Mouse (Mus musculus) hematopoietic stem cell, adult 5-6 weeks (primary cell): ENCODE data around the gene Xrn2. TPM values are rescaled to one million over a fixed set of nuclear protein-coding genes. Genes with fewer than 3 reads are reported as not detected.
A peak's percentile ranks its signal among the peaks of the same experiment; 100 is the strongest.

Experiments used
- ATAC-seq, 2 experiments: fragments of 125-278 bp in 1 of 2; replicated peaks in 1 of 2; 2 replicates each; pipeline ENCODE4 v1.8.0; 2016 to 2017; ENCODE audit warnings: inconsistent platforms in 2 of 2, mild to moderate bottlenecking in 2 of 2, moderate number of reproducible peaks in 2 of 2, low read depth in 1 of 2, moderate TSS enrichment in 1 of 2; ENCODE audit not compliant: low FRiP score in 2 of 2, poor library complexity in 2 of 2, severe bottlenecking in 2 of 2, insufficient read depth in 1 of 2, low TSS enrichment in 1 of 2
- total RNA-seq: library from RNA; stranded (forward); fragments of 172-1452, 232-1000 nt; gene quantifications from 2 replicates; pipeline ENCODE4 v1.2.3, GENCODE M21; 2017

The Xrn2 gene
- 178 and 214 TPM in 2 replicates for total RNA-seq

DNA sequence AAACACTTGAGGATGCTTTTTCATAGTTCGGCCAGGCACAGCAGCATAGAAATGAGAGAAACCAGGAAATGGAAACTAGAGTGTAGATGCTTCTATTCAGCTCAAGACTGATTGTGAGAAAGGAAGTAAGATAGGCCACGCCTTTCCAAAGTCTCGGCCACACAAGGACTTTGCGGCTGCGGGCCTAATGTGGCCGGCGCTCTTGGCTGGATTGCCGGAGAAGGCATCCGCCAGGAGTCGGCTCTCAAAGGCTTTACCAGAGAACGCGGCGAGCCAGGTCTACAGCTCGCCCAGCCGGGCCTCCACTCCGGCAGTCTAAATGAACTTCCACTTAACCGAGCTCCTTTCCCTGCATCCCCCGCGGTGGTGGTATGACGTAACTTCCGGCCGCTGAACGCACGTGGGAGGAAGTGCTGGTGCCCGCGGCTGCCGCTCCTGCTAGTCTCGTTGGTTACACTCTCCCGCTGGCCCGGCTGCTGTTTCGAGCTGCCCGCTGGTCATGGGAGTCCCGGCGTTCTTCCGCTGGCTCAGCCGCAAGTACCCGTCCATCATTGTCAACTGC is at the start of gene Xrn2:
Xrn2 (plus strand) TSS at position 374 of the 562 bp plus-strand sequence.
- ATAC-seq, result peak; percentile 84 to 88

GRCm38 (mm10) chr2:146975024-146975423 is 37.8 kb upstream of the Xrn2 start:
- ATAC-seq, result no peak

GRCm38 (mm10) chr2:146975453-146976028 is 37.3 kb upstream of the Xrn2 start:
- 0 out of 4 replicates have a peak, but pooled peaks of 1 of the 2 experiments have one; percentile 14 for ATAC-seq

GRCm38 (mm10) chr2:146982786-146983185 is 30.0 kb upstream of the Xrn2 start:
- no peak for ATAC-seq

DNA sequence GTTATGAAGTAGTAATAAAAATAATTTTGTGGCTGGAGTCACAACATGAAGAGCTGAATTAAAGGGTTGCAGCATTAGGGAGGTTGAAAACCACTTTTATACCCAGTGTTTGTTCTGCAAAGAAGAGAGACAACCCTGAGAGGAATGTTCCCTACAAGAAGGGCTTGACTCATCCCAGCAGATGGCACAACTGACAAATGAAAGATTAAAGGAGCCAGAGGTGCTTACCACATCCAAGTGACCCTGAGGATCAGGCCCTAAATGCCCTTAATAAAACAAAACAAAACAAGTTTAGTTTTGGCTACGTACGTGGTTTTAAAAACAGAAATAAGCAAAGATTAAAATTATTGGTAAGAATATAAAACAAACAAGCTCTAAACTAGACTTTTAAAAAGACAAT is 28.0 kb upstream of the Xrn2 start:
- no peak for ATAC-seq

DNA sequence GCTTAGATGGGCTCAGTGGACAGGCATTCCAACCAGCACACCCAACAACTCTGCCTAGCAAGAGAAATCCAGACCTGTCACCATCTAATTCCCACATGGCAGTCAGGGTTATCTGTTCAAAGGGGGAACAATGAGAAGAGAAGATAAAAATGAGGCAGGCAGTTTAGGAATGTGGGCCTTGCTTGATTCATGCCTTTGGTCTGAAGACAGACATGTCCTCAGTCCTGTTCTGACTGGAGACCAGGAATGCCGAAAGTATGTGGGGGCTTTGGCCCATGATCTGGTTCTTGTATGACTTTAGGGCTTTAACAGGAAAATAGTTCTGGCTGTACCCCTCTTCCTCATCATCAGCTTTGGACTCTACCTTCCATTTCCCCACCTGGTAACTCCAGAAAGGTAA is 27.0 kb upstream of the Xrn2 start:
- no peak for ATAC-seq

DNA sequence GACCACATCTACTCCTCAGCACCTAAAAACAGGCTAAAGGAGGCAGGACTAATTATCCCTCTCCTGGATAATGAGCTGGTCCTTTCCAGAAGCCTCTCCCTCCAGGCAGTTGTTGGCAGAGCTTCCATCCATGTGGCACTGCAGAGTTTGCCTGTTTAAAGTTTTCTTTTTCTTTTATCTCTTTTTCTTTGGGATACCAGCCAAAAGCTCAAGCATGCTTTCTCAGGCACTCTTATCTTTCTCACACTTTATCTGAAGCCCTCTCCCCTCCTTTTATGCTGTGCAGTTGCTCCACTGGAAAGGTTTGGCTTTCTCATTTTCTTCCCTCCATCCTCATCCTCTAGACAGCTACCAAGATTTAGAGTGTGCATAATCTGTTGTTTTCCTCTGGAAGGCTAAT is 26.4 kb upstream of the Xrn2 start:
- ATAC-seq, result no peak

DNA sequence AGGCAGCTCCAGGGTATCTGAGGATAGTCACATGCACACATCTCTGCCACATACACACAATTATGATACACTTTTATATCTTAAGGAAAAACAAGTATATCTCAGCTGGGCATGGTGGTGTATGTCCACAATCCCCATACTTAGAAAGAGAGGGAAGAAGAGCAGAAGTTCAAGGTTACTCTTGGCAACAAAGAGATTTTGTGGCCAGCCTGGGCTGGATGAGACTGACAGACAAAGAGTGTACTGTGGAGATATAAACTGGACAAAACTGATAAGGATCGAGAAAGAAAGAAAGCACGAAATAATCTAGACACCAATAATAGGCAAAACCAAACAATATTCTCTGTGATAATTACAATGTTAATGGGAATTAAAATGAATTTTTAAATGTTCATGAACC is 5.5 kb upstream of the Xrn2 start:
- no peak for ATAC-seq

GRCm38 (mm10) chr2:147009084-147009483 is 3.7 kb upstream of the Xrn2 start:
- no peak for ATAC-seq

DNA sequence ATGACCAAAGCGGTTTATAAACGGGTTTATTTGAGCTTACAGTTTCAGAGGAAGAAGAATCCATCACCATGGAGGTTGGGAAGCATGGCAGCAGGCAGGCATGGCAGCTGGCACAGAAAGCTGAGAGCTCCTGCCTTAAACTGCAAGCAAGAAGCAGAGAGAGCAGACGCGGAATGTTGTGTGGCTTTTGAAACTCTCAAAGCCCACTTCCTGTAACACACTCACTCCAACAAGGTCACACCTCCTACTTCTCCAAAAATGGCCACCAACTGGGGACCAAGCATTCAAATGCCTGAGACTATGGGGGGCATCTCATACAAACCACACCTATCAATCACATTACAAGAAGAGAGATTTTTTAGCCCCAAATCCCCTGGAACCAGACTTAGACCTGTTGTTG is 2.7 kb upstream of the Xrn2 start:
- ATAC-seq, result no peak

GRCm38 (mm10) chr2:147010952-147011351 is 1.8 kb upstream of the Xrn2 start:
- ATAC-seq, result no peak

DNA sequence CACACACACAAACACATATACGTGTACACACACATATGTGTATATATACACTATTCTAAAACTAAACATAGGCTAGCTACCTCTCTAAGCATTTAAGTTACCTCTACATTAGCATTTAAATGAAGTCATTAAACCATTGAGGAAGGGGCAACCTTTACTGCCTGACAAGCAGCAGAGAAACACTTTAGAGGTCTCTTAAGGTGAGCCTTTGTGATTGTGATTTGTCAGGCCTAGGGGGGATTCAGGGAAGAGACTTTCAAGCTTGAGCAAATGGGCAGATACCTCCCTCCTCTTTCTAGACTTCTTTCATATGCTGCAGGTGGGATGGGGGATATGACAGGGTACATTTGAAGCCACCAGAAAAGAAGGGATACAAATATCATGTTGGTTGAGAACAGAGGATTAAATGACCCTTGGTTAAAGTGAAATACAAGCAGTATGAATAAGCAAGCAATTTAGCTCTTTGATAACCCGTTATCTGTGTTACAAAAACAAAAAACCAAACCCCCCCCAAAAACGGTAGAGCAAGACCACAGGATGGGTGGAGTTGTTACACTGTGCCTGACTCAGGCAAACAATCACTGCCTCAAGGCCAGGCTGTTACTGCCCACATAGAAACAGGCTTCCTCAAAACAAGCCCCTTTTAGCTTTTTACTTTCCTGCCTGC is 1.2 kb upstream of the Xrn2 start:
- ATAC-seq, result 0 out of 4 replicates have a peak, but pooled peaks of 1 of the 2 experiments have one; percentile 14

GRCm38 (mm10) chr2:147012141-147012622 is 614 bp upstream of the Xrn2 start:
- 0 out of 4 replicates have a peak, but pooled peaks of 1 of the 2 experiments have one; percentile 0 for ATAC-seq

DNA sequence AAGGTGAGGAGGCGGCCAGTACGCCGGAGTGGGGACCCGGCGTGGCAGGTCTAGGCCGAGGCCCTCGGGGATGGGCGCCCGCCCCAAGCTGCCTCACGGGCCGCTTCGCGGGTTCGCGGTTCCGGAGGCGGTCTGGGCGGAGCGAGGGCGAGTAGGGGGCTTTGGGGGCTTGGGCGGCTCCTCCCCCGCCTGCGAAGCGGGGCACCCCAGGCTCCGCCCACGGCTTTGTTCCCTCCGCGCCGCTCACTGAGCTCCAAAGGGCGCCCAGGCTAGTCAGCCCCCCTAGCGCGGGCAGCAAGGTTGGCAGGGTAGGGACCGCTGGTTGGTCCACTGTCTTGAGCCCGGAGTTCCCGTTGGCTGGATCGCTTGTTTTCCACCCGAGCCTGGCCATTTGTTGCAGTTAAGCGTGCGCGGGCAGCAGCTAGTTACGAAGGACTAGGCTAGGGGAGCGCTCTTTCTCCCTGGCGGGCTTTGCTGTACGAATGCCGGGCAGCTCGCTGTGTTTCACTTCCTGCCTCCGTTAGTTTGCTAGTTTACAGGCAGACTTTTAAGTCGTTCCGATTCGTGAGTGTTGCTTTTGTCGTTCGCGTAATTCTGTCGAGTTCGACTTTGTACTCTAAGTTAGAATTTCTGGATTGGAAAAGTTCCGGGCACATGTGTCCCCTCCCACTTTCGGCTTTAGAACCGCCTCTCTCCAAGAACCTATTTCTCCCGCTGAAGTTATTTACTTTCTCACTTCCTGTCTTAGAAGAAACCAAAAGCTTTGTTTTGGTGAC is 586 bp downstream of the Xrn2 start:
- peak; percentile 68 to 73 for ATAC-seq

DNA sequence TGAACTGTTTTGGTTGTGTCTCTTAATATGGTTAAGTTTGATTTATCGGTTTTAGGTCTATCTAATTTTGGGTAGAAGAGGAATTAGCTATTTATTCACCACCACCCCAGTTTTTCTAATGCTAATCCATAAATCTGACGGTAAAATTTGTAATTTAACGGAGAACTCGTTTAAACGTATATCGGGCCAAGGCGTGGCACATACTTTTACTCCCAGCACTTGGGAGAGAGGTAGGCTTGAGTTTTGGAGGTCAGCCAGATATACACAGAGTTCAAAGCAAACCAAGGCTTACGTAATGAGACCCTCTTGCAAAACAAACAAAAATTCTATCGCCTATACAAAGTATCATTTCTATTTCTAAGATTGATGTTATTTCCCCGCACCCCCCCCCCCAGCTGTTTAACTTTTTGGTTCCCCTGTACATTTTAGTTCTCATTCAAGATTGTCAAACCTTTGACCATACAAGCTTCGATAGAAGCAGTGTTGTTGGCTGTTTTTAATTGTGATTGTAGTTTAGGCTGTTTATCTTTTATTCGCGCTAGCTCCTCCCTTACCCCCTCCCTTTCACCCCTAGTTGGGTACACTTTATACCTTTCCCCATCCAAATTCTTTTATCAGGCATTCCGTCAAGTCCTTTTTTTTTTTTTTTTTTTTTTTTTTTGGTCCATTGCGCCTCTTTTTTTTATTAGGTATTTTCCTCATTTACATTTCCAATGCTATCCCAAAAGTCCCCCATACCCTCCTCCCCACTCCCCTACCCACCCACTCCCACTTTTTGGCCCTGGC is 1.5 kb downstream of the Xrn2 start:
- ATAC-seq, result no peak

DNA sequence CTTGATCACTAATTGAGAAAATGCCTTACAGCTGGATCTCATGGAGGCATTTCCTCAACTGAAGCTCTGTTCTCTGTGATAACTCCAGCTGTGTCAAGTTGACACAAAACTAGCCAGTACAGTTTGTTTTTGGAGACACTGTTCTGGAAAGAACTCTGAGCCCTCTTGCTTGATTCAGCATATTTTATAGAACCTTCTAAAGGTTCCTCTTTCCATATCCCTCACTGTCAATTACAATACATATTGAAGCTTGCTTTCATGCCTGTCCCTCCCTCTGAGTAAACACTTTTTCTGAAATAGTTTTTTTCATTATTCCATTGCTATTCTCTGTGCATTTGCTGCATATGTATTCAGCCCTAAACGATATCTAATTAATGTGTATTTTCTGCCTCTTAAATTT is 9.2 kb downstream of the Xrn2 start:
- ATAC-seq, result peak; percentile 76 to 78; a peak in 3 of 4 replicates

DNA sequence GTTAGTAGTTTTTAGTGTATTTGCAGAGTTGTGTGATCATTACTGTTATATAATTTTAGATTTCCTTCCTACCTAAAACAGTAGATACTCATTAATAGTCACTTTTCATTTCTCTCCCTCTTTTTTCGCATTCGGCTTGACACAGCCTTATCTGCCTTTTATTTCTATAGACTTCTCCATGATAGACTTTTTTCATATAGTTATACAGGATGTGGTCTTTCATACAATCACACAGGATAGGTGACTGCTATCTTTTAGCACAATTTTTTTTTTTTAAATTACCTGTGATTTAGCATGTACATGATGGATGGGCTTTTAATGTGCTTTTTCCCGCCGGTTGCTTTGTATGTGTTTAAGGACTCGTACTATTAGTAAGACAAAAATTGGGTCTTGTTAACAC is 10.3 kb downstream of the Xrn2 start:
- ATAC-seq, result no peak
